ENCODE assay signal across 19 mouse cellular contexts in genomic region chr8:41920536-41920935, GRCm38 (mm10).
DNase-seq lines count a peak whose midpoint lies in the region; TF ChIP-seq lines count a peak whose summit lies in the region.
"Had no signal": no experiment of that assay in that cellular context is flagged by ENCODE, and none has a peak within 500 bp of the region (broad histone marks: within the 10 kb centered on the region; RNA-seq: fewer than 3 reads in every experiment).

No protein-coding gene starts in this region.

- H3K27ac ChIP-seq in embryonic fibroblast, embryonic 13.5 days (ENCODE audit: insufficient read depth, low read length), result peak overlapping the region; percentile 14; the same call in 1 of the 2 replicates
- H3K27ac ChIP-seq in olfactory bulb, adult 2 months (ENCODE audit: insufficient read depth, low read depth, low read length), result peak overlapping the region; percentile 57; the same call in 1 of the 2 replicates
- H3K27ac ChIP-seq: layer of hippocampus, adult 2 months; limb, embryonic 13.5 days; liver, embryonic 12.5 days; midbrain, embryonic 10.5 days had no signal

- TF ChIP-seq CTCF in embryonic fibroblast, embryonic 13.5 days (IDR thresholded peaks at IDR 0.05; ENCODE audit: borderline replicate concordance, insufficient read depth, low read length), result no peak
- no peak for TF ChIP-seq CTCF in olfactory bulb, adult 2 months (IDR thresholded peaks at IDR 0.05; ENCODE audit: insufficient read depth, low read depth, low read length)

- WGBS in olfactory bulb, adult 2 months, result 52% methylated on average over 3 of the region's 3 CpGs

- 0 out of 2 replicates have a peak, but pooled peaks cover 2% of the 10 kb centered on the region for H3K4me1 ChIP-seq in embryonic fibroblast, embryonic 13.5 days (ENCODE audit: control insufficient read depth, insufficient read depth, low read length)
- peaks cover 4% of the 10 kb centered on the region; the same call in 1 of the 2 replicates for H3K4me1 ChIP-seq in olfactory bulb, adult 2 months (ENCODE audit: control insufficient read depth, insufficient read depth, low read length)
- H3K4me1 ChIP-seq: liver, embryonic 12.5 days; midbrain, embryonic 10.5 days had no signal

- no peak overlapping the region for H3K4me3 ChIP-seq in embryonic fibroblast, embryonic 13.5 days (ENCODE audit: insufficient read depth, low read length)
- no peak overlapping the region for H3K4me3 ChIP-seq in olfactory bulb, adult 2 months (ENCODE audit: insufficient read depth, low read depth, low read length)
- H3K4me3 ChIP-seq: limb, embryonic 13.5 days; liver, embryonic 12.5 days; midbrain, embryonic 10.5 days had no signal

- peak; percentile 49 for DNase-seq in right cerebral cortex, adult 18-20 months
- DNase-seq in right cerebral cortex, postnatal 14 days, result no peak
- peak; percentile 59 for DNase-seq in Muller cell, postnatal 12 days (ENCODE audit: inconsistent ontology term)
- no peak for DNase-seq in cerebellum, postnatal 4 days (ENCODE audit: low spot score in 2 of 2)
- DNase-seq in ovary, adult 18-20 months (ENCODE audit: low spot score), result no peak
- DNase-seq in thymus, postnatal 4 days, result no peak
- DNase-seq: adrenal gland, postnatal 36 days; cerebellum, adult 11 months; heart, adult 11 months; kidney, postnatal 25 days; lung, adult 18-20 months; lung, postnatal 10 days; thymus, adult 2 months had no signal

- TF ChIP-seq POLR2A in embryonic fibroblast, embryonic 13.5 days (IDR thresholded peaks at IDR 0.05; ENCODE audit: low read depth, low read length), result no peak
- no peak for TF ChIP-seq POLR2A in olfactory bulb, adult 2 months (IDR thresholded peaks at IDR 0.05; ENCODE audit: insufficient read depth, low read depth, low read length)

Comparison
In these comparisons a context has a peak if more than half of its experiments do, and no peak if none do; other contexts are left out.
1. DNase-seq: peak in right cerebral cortex, adult 18-20 months (single experiment) and Muller cell, postnatal 12 days (single experiment); none in right cerebral cortex, postnatal 14 days (single experiment), cerebellum, postnatal 4 days (0 of 2), ovary, adult 18-20 months (single experiment) and thymus, postnatal 4 days (single experiment).